Mouse (Mus musculus) midbrain, postnatal 0 days (tissue): Measurements from ENCODE around the gene Macc1. TPM values are rescaled to one million over a fixed set of nuclear protein-coding genes. Genes with fewer than 3 reads are reported as not detected.

Experiments
- ATAC-seq: fragments of 200-750 bp; cut with Nextera tagmentation; 2 replicates; pipeline ENCODE4 v1.8.0; 2017; ENCODE audit warnings: moderate number of reproducible peaks, mild to moderate bottlenecking, moderate TSS enrichment, moderate library complexity; ENCODE audit not compliant: low FRiP score
- DNase-seq: peaks from one replicate; pipeline ENCODE4 v3.0.0-alpha.2; 2015; ENCODE audit warnings: low spot score
- H3K27ac ChIP-seq: fragments of 300-500 bp; sonication (generic); 2 replicates; pipeline ENCODE4 v1.5.1; 2014; ENCODE audit warnings: low read depth, mild to moderate bottlenecking, low read length, mixed read lengths
- H3K27me3 ChIP-seq: fragments of 300-500 bp; sonication (generic); 2 replicates; pipeline ENCODE4 v1.6.1; 2014; ENCODE audit warnings: low read length, control low read depth, mixed read lengths; ENCODE audit not compliant: insufficient read depth
- H3K36me3 ChIP-seq: fragments of 300-500 bp; sonication (generic); 2 replicates; pipeline ENCODE4 v1.6.1; 2014; ENCODE audit warnings: low read length, control low read depth, mixed read lengths; ENCODE audit not compliant: insufficient read depth
- H3K4me1 ChIP-seq: fragments of 300-500 bp; sonication (generic); 2 replicates; pipeline ENCODE4 v1.6.1; 2014; ENCODE audit warnings: mild to moderate bottlenecking, control low read depth, antibody characterized with exemption, low read length, mixed read lengths; ENCODE audit not compliant: insufficient read depth
- H3K4me2 ChIP-seq: fragments of 300-500 bp; sonication (generic); 2 replicates; pipeline ENCODE4 v1.6.1; 2014; ENCODE audit warnings: low read depth, mild to moderate bottlenecking, low read length, mixed read lengths; ENCODE audit not compliant: poor library complexity, severe bottlenecking
- H3K4me3 ChIP-seq: fragments of 300-500 bp; sonication (generic); 2 replicates; pipeline ENCODE4 v1.5.1; 2014; ENCODE audit warnings: low read depth, mild to moderate bottlenecking, low read length, moderate library complexity
- H3K9ac ChIP-seq: fragments of 300-500 bp; sonication (generic); replicated peaks from 2 replicates; pipeline ENCODE4 v1.6.1; 2014; ENCODE audit warnings: mild to moderate bottlenecking, low read length, moderate library complexity, mixed read lengths; ENCODE audit not compliant: poor library complexity, severe bottlenecking
- H3K9me3 ChIP-seq: fragments of 300-500 bp; sonication (generic); 2 replicates; pipeline ENCODE4 v1.6.1; 2016; ENCODE audit warnings: low read length, control low read depth
- CTCF ChIP-seq: IDR thresholded peaks from 2 replicates; pipeline ENCODE4 v1.5.1; 2016; ENCODE audit warnings: antibody characterized with exemption, mild to moderate bottlenecking
- WGBS: fragments of 180-500 bp; shearing (Covaris S2); extraction: QIAGEN DNeasy Blood & Tissue Kit; methylation state at CpG from one replicate; pipeline ENCODE4 v1.1.7; 2014; 5-methylcytosine and 5-hydroxymethylcytosine counted together
- polyA plus RNA-seq: library from polyadenylated mRNA; unstranded; fragments of >200 nt; fragmentation: Nextera tagmentation; extraction: Ambion mirVana; gene quantifications from 2 replicates; pipeline ENCODE4 v1.2.1, GENCODE M21; 2015
- total RNA-seq: library from RNA; depleted of rRNA; stranded (reverse); fragments of >200 nt; gene quantifications from 2 replicates; pipeline ENCODE4 v1.2.3, GENCODE M21; 2014

The Macc1 gene
- total and polyA plus RNA-seq, 2 experiments from 2014 or later = not detected

DNA sequence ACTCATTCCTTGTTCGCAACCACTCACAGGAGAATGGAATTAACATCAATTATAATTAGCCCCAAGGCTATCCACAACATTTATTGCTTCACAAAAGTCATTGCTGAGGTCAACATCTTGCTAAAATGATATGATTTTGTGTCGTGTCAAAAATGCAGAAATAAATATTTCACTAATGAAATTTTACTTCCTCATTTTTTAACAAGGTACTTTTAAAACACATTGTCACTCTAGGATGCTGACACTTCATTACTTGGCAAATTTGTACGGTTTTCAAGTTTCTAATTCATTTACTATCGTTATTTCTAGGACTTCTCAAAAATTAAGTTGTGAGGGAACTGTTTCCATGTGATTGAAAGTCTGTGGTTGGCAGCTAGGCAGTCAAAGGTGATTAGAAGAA, 55.8 kb downstream of the Macc1 start:
- H3K27ac ChIP-seq = no peak overlapping the region
- 85% methylated on average over 4 of the region's 4 CpGs for WGBS
- no peak overlapping the region for H3K4me3 ChIP-seq
- TF ChIP-seq CTCF = no peak
- H3K4me1 ChIP-seq = no peaks in the 10 kb centered on the region
- no peaks in the 10 kb centered on the region for H3K36me3 ChIP-seq
- H3K9me3 ChIP-seq = no peaks in the 10 kb centered on the region
- no peak for DNase-seq
- H3K4me2 ChIP-seq = no peak overlapping the region
- H3K27me3 ChIP-seq = no peaks in the 10 kb centered on the region
- ATAC-seq = no peak
- no peak overlapping the region for H3K9ac ChIP-seq

DNA sequence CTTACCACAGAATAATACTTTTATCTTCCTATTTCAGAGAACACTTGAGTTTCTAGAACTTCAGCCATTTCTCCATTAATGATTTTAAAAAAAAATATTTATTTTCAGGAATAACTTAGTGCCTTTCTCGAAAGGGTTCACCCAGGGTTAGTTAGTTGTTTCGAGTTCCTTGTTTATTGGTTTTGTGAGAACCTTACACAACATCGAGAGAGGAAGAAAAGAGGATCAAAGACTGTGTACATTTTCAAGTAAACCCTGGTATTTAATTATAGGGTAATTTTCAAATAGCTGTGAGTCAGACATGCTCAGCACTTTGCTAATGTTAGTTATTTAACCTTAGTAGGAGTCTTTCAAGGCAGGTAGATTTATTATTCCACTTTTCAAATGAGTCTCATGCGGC, 58.3 kb downstream of the Macc1 start:
- Histone ChIP-seq H3K9ac (no peak overlapping the region), H3K9me3 (no peaks in the 10 kb centered on the region), H3K4me1 (no peaks in the 10 kb centered on the region), H3K36me3 (no peaks in the 10 kb centered on the region), H3K4me3 (no peak overlapping the region), H3K27me3 (no peaks in the 10 kb centered on the region), H3K27ac (no peak overlapping the region), H3K4me2 (no peak overlapping the region)
- no peak for ATAC-seq
- DNase-seq = no peak
- no peak for TF ChIP-seq CTCF
- WGBS = 84% methylated on average over 4 of the region's 4 CpGs

DNA sequence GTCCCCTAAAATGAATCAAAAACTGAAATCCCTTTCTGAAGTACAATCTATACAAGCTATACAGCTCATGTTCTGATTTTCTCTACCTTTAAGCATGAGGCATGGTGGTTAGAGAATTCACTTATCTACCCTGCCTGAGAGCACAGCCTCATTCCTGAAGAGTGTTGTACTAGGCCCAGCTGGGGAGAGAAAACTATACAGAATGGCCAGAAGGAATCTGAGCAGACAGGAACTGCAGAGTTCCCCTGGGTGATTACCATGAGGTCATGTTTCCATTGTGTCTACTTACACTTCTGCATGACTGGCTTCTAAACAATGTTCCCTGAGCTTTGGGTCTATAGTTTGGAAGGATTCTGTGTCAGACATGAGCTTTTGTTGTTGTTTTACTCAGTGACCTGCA, 62.8 kb downstream of the Macc1 start:
- no peak for TF ChIP-seq CTCF
- H3K36me3 ChIP-seq = no peaks in the 10 kb centered on the region
- H3K4me2 ChIP-seq = no peak overlapping the region
- H3K9me3 ChIP-seq = no peaks in the 10 kb centered on the region
- no peaks in the 10 kb centered on the region for H3K4me1 ChIP-seq
- no peaks in the 10 kb centered on the region for H3K27me3 ChIP-seq
- no peak for ATAC-seq
- DNase-seq = no peak
- no peak overlapping the region for H3K9ac ChIP-seq
- no peak overlapping the region for H3K27ac ChIP-seq
- no peak overlapping the region for H3K4me3 ChIP-seq

DNA sequence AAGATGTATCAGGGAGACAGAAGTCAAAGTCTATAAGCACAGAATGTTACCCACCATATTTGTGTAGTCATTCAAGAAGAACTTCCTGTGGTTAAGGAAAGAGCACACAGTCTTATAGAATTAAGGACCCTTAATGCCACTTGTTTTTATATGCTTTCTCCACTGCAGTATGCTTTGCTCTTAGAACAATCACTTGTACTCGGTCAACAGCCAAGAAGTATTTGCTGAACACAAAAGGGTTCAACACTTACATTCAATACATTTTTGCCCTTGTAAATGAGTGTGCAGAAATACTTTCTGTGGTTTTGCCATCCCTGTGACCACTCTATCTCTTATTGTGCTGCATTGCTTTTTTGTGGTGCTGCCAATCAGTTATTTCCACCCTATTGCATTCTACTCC, 67.8 kb downstream of the Macc1 start:
- Histone ChIP-seq H3K4me2 (no peak overlapping the region), H3K9ac (no peak overlapping the region), H3K4me3 (no peak overlapping the region), H3K36me3 (no peaks in the 10 kb centered on the region), H3K9me3 (no peaks in the 10 kb centered on the region), H3K27me3 (no peaks in the 10 kb centered on the region), H3K4me1 (no peaks in the 10 kb centered on the region), H3K27ac (no peak overlapping the region)
- WGBS = 83% methylated on average over 1 of the region's 1 CpGs
- no peak for TF ChIP-seq CTCF
- ATAC-seq = no peak
- no peak for DNase-seq

DNA sequence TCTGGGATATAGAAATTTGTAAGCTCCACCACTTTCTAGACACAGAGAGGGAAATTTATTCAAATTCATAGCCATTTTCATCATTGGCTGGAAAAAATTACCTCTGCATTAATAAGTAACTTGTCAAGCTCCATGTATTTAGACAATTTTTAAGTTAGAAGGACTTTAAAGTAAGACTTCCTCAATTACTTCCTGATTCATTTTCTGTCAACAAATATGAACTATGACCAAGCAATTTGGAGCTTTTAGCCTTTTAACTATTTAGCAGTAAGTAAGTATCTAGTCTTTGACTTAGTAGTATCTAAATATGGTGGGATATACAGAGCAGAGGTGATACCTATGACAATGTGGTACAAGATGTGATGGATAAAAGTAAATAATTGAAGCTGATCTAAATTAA, 72.2 kb downstream of the Macc1 start:
- Histone ChIP-seq H3K27ac (no peak overlapping the region), H3K27me3 (no peaks in the 10 kb centered on the region), H3K4me1 (no peaks in the 10 kb centered on the region), H3K9ac (no peak overlapping the region), H3K4me3 (no peak overlapping the region), H3K9me3 (no peaks in the 10 kb centered on the region), H3K36me3 (no peaks in the 10 kb centered on the region), H3K4me2 (no peak overlapping the region)
- ATAC-seq (no peak), DNase-seq (no peak)
- TF ChIP-seq CTCF = no peak

DNA sequence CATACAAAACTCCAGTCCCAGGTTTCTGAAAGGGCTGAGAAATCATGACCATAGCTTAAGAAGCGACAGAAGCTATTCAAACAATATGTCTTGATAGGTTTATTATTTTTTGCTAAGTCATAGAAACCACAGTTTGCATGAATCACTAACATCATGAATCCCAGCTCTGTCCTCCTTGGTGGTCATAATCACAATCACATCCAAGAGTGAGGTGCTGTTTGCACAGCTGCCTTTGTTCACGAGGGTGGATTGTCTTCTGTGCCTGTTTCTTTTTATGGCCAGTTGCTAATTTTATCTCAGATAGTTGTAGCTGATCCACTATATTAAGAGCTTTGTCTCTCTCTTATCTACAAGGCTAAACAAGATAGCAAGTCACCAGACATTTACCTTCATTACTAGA, 72.6 kb downstream of the Macc1 start:
- no peak overlapping the region for H3K4me2 ChIP-seq
- no peaks in the 10 kb centered on the region for H3K9me3 ChIP-seq
- H3K4me1 ChIP-seq = no peaks in the 10 kb centered on the region
- no peak for DNase-seq
- WGBS = 82% methylated on average over 2 of the region's 2 CpGs
- no peak for ATAC-seq
- no peaks in the 10 kb centered on the region for H3K27me3 ChIP-seq
- no peak overlapping the region for H3K4me3 ChIP-seq
- TF ChIP-seq CTCF = no peak
- H3K27ac ChIP-seq = no peak overlapping the region
- no peak overlapping the region for H3K9ac ChIP-seq
- H3K36me3 ChIP-seq = no peaks in the 10 kb centered on the region

DNA sequence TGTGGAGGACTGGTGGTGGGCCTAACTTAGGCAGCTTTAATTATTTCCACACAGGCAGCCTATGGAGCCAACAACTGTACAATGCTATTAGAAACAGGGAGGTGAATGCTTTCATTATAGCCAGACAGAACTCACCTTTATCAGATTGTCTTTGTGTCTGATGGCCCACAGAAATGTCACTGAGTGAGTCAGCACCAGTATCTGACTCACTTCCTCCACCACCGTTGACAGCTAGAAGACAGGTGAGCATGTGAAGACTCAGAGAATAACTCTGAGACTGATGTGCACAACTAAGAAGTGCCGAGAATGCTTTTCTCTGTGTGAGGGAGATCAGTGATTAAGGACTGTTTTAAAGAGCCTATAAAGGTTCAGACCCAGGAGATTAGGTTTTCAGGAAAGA, 73.9 kb downstream of the Macc1 start:
- H3K27me3 ChIP-seq = no peaks in the 10 kb centered on the region
- H3K9me3 ChIP-seq = no peaks in the 10 kb centered on the region
- H3K4me3 ChIP-seq = no peak overlapping the region
- no peaks in the 10 kb centered on the region for H3K4me1 ChIP-seq
- TF ChIP-seq CTCF = no peak
- WGBS = 79% methylated on average over 2 of the region's 2 CpGs
- H3K4me2 ChIP-seq = no peak overlapping the region
- H3K36me3 ChIP-seq = no peaks in the 10 kb centered on the region
- H3K9ac ChIP-seq = no peak overlapping the region
- no peak overlapping the region for H3K27ac ChIP-seq
- DNase-seq (no peak), ATAC-seq (no peak)
